Mouse (Mus musculus) T-cell, adult 66 days (primary cell): Measurements from ENCODE around the gene Cnksr2. TPM values are rescaled to one million over a fixed set of nuclear protein-coding genes. Genes with fewer than 3 reads are reported as not detected.

Experiments
- total RNA-seq, 2 experiments: library from RNA; stranded (reverse); gene quantifications; 3 replicates in 1 of 2; 4 replicates in 1 of 2; pipeline ENCODE4 v1.2.4; 2023

Gene Cnksr2
- not detected for total RNA-seq

GRCm38 (mm10) chrX:158043057-158043843 lies at the start of gene Cnksr2:
TSS of gene Cnksr2 (minus strand) at chrX:158043294.

DNA sequence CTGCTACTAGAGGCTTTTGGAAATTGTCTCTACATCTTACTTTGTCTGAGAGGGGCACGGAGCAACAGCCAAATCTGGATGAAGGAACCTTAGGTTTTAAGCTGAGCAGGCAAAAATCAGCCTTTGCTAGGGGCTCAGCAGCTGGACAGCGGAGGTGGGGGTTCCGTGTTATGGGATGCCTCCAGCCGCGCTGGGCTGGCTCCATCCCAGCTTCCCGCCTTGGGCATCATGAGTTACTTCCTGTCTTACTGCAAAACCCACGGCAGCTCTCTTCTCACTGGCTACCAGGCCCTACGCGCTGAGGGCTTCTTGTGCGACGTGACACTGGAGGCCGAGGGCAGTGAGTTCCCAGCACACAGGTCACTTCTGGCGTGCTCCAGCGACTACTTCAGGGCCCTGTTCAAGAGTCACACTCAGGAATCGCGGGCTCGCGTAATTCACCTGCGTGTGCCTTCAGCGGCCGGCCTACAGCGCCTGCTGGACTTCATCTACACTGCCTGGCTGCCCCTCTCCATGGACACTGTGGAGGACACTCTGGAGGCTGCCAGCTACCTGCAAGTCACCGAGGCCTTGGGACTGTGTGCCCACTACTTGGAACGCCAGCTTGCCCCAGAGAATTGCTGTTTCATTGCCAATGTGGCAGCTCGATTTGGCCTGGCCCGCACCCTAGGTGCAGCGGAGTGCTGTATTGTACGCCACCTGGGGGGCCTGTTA lies 224.7 kb downstream of the Cnksr2 start, which contains the start of gene Klhl34:
Klhl34 (plus strand) TSS at position 229 of the 714 bp plus-strand sequence.

Other genes starting within 250 kb of the Cnksr2 start
- gene Klhl34, start 224.9 kb downstream of the Cnksr2 start, total RNA-seq, result not detected